In genomic region chr9:97639967-97640549, GRCm38 (mm10) we compare ENCODE assay signal across 18 mouse cellular contexts.
DNase-seq lines count a peak whose midpoint lies in the region; ATAC-seq and TF ChIP-seq lines count a peak whose summit lies in the region.
"Had no signal": no experiment of that assay in that cellular context is flagged by ENCODE, and none has a peak within 500 bp of the region (broad histone marks: within the 10 kb centered on the region; RNA-seq: fewer than 3 reads in every experiment).

No protein-coding gene starts in this region.

- DNase-seq in forebrain, embryonic 11.5 days (ENCODE audit: low spot score), result peak; percentile 16
- no peak for DNase-seq in forebrain, embryonic 10.5 days (ENCODE audit: extremely low spot score, low spot score)
- DNase-seq in liver, adult 2 months (ENCODE audit: extremely low read depth, low read depth, low spot score), result peak; percentile 20
- no peak for DNase-seq in liver
- DNase-seq in brain, adult 2 months (ENCODE audit: low read depth, low spot score), result peak; percentile 48
- peak; percentile 9 to 15 for DNase-seq in cerebellum, postnatal 36 days
- no peak for DNase-seq in frontal cortex, postnatal 25 days (ENCODE audit: low spot score in 2 of 2)
- DNase-seq in kidney, postnatal 10 days, result no peak
- DNase-seq: gastrocnemius, postnatal 14 days; heart, postnatal 10 days; kidney, adult 18-20 months; kidney, postnatal 36 days; lung, embryonic 14.5 days had no signal

- no peak overlapping the region for H3K27ac ChIP-seq in forebrain, embryonic 11.5 days (ENCODE audit: low read depth, low read length)
- no peak overlapping the region for H3K27ac ChIP-seq in forebrain, embryonic 10.5 days
- H3K27ac ChIP-seq in liver, adult 2 months (replicated peaks; ENCODE audit: insufficient read depth, low read depth, low read length), result no peak overlapping the region
- H3K27ac ChIP-seq: embryonic facial prominence, embryonic 10.5 days; heart, embryonic 10.5 days; hindbrain, embryonic 13.5 days; limb, embryonic 15.5 days; stomach, embryonic 15.5 days had no signal

- H3K9me3 ChIP-seq in forebrain, embryonic 11.5 days (ENCODE audit: control insufficient read depth, low read length), result no peaks in the 10 kb centered on the region
- H3K9me3 ChIP-seq in forebrain, embryonic 10.5 days, result no peaks in the 10 kb centered on the region
- H3K9me3 ChIP-seq: embryonic facial prominence, embryonic 10.5 days; heart, embryonic 10.5 days; hindbrain, embryonic 13.5 days; limb, embryonic 15.5 days; stomach, embryonic 15.5 days had no signal

- no peaks in the 10 kb centered on the region for H3K36me3 ChIP-seq in forebrain, embryonic 11.5 days (ENCODE audit: control insufficient read depth, insufficient read depth, low read length)
- H3K36me3 ChIP-seq in forebrain, embryonic 10.5 days (replicated peaks), result no peaks in the 10 kb centered on the region
- H3K36me3 ChIP-seq in liver, adult 2 months (ENCODE audit: control insufficient read depth, insufficient read depth, low read length), result no peaks in the 10 kb centered on the region
- H3K36me3 ChIP-seq: embryonic facial prominence, embryonic 10.5 days; heart, embryonic 10.5 days; hindbrain, embryonic 13.5 days; limb, embryonic 15.5 days; stomach, embryonic 15.5 days had no signal

- ATAC-seq in forebrain, embryonic 11.5 days (replicated peaks; ENCODE audit: low FRiP score), result no peak

- no peak for TF ChIP-seq CTCF in liver, adult 2 months (IDR thresholded peaks at IDR 0.05; ENCODE audit: low read depth, low read length)

- no peaks in the 10 kb centered on the region for H3K79me2 ChIP-seq in liver, adult 2 months (ENCODE audit: control insufficient read depth, insufficient read depth, low read length)

- H3K4me1 ChIP-seq in forebrain, embryonic 11.5 days (replicated peaks; ENCODE audit: control insufficient read depth, insufficient read depth, low read length), result no peaks in the 10 kb centered on the region
- no peaks in the 10 kb centered on the region for H3K4me1 ChIP-seq in forebrain, embryonic 10.5 days
- H3K4me1 ChIP-seq in liver, adult 2 months (ENCODE audit: control insufficient read depth, insufficient read depth, low read length), result no peaks in the 10 kb centered on the region
- H3K4me1 ChIP-seq: embryonic facial prominence, embryonic 10.5 days; heart, embryonic 10.5 days; hindbrain, embryonic 13.5 days; limb, embryonic 15.5 days; stomach, embryonic 15.5 days had no signal

- H3K9ac ChIP-seq in forebrain, embryonic 11.5 days (ENCODE audit: low read length), result no peak overlapping the region
- no peak overlapping the region for H3K9ac ChIP-seq in liver, adult 2 months (ENCODE audit: low read depth, low read length)
- H3K9ac ChIP-seq: hindbrain, embryonic 13.5 days; limb, embryonic 15.5 days; lung, embryonic 14.5 days; stomach, embryonic 15.5 days had no signal

- WGBS in forebrain, embryonic 11.5 days, result 91% methylated on average over 6 of the region's 6 CpGs
- 91% methylated on average over 6 of the region's 6 CpGs for WGBS in forebrain, embryonic 10.5 days
- 64% methylated on average over 6 of the region's 6 CpGs for WGBS in liver, adult 2 months

- H3K4me2 ChIP-seq in forebrain, embryonic 11.5 days (ENCODE audit: low read depth, low read length, severe bottlenecking), result no peak overlapping the region
- H3K4me2 ChIP-seq: hindbrain, embryonic 13.5 days; limb, embryonic 15.5 days; lung, embryonic 14.5 days; stomach, embryonic 15.5 days had no signal

- no peaks in the 10 kb centered on the region for H3K27me3 ChIP-seq in forebrain, embryonic 11.5 days (ENCODE audit: control insufficient read depth, insufficient read depth, low read length)
- H3K27me3 ChIP-seq in forebrain, embryonic 10.5 days (ENCODE audit: poor library complexity, severe bottlenecking), result no peaks in the 10 kb centered on the region
- H3K27me3 ChIP-seq in liver, adult 2 months (ENCODE audit: control insufficient read depth, insufficient read depth, low read length), result no peaks in the 10 kb centered on the region
- H3K27me3 ChIP-seq: hindbrain, embryonic 13.5 days; limb, embryonic 15.5 days; stomach, embryonic 15.5 days had no signal

- no peak overlapping the region for H3K4me3 ChIP-seq in forebrain, embryonic 11.5 days (ENCODE audit: low read depth, low read length)
- H3K4me3 ChIP-seq in forebrain, embryonic 10.5 days, result no peak overlapping the region
- H3K4me3 ChIP-seq in liver, adult 2 months (ENCODE audit: insufficient read depth, low read depth, low read length), result no peak overlapping the region
- H3K4me3 ChIP-seq: embryonic facial prominence, embryonic 10.5 days; heart, embryonic 10.5 days; hindbrain, embryonic 13.5 days; limb, embryonic 15.5 days; stomach, embryonic 15.5 days had no signal

- no peak for TF ChIP-seq POLR2A in liver, adult 2 months (IDR thresholded peaks at IDR 0.05; ENCODE audit: extremely low read depth, insufficient read depth, low read length)

Comparison
In these comparisons a context has a peak if more than half of its experiments do, and no peak if none do; other contexts are left out.
1. DNase-seq: peak in forebrain, embryonic 11.5 days (single experiment), liver, adult 2 months (single experiment), brain, adult 2 months (single experiment) and cerebellum, postnatal 36 days (2 of 2); none in forebrain, embryonic 10.5 days (single experiment), liver (single experiment), frontal cortex, postnatal 25 days (0 of 2) and kidney, postnatal 10 days (single experiment).